Mouse (Mus musculus) embryonic fibroblast, embryonic 13.5 days (primary cell): ENCODE measurements around the gene Capn1. TPM values are rescaled to one million over a fixed set of nuclear protein-coding genes. Genes with fewer than 3 reads are reported as not detected.

ENCODE experiments used
- H3K27ac ChIP-seq: 2 replicates; pipeline ENCODE4 v1.5.1; 2012; ENCODE audit warnings: low read length, control low read depth, inconsistent platforms; ENCODE audit not compliant: insufficient read depth
- H3K4me1 ChIP-seq: 2 replicates; pipeline ENCODE4 v1.6.1; 2011; ENCODE audit warnings: low read length; ENCODE audit not compliant: control insufficient read depth, insufficient read depth
- H3K4me3 ChIP-seq: 2 replicates; pipeline ENCODE4 v1.5.1; 2011; ENCODE audit warnings: mild to moderate bottlenecking, control low read depth, low read length; ENCODE audit not compliant: insufficient read depth
- CTCF ChIP-seq: IDR thresholded peaks from 2 replicates; pipeline ENCODE4 v1.5.1; 2011; ENCODE audit warnings: mild to moderate bottlenecking, control low read depth, low read length, moderate library complexity, borderline replicate concordance; ENCODE audit not compliant: insufficient read depth
- POLR2A ChIP-seq: IDR thresholded peaks from 2 replicates; pipeline ENCODE4 v1.6.1; 2011; ENCODE audit warnings: low read depth, mild to moderate bottlenecking, control low read depth, low read length, moderate library complexity
- polyA plus RNA-seq: library from polyadenylated mRNA; stranded (reverse); fragments of >200 nt; gene quantifications from 2 replicates; pipeline ENCODE4 v1.2.4, GENCODE M21; 2011; ENCODE audit warnings: low read depth; ENCODE audit not compliant: missing spikeins, insufficient read length

The Capn1 gene
- polyA plus RNA-seq, 1 experiment = 46.5 TPM

- TF ChIP-seq POLR2A (no peak), CTCF (no peak)
- Histone ChIP-seq H3K4me3 (no peak overlapping the region), H3K27ac (peak overlapping the region; percentile 19; the same call in 1 of the 2 replicates), H3K4me1 (peaks cover 10% of the 10 kb centered on the region)
Measured at GRCm38 (mm10) chr19:5992012-5992411, 23.7 kb downstream of the Capn1 start.

GRCm38 (mm10) chr19:5991467-5991866 lies 24.2 kb downstream of the Capn1 start:
- TF ChIP-seq CTCF (no peak), POLR2A (no peak)
- Histone ChIP-seq H3K4me1 (peaks cover 10% of the 10 kb centered on the region), H3K27ac (peak overlapping the region; percentile 19; the same call in 1 of the 2 replicates), H3K4me3 (no peak overlapping the region)

- H3K4me1 ChIP-seq = peaks cover 10% of the 10 kb centered on the region
- TF ChIP-seq CTCF = no peak
- TF ChIP-seq POLR2A = no peak
- no peak overlapping the region for H3K27ac ChIP-seq
- H3K4me3 ChIP-seq = no peak overlapping the region
Measured at GRCm38 (mm10) chr19:5990921-5991320, 24.8 kb downstream of the Capn1 start.

GRCm38 (mm10) chr19:5990033-5990432 lies 25.7 kb downstream of the Capn1 start:
- TF ChIP-seq POLR2A (no peak), CTCF (no peak)
- peak overlapping the region; percentile 30; the same call in 1 of the 2 replicates for H3K27ac ChIP-seq
- H3K4me3 ChIP-seq = no peak overlapping the region

GRCm38 (mm10) chr19:5989585-5989984 lies 26.1 kb downstream of the Capn1 start:
- Histone ChIP-seq H3K4me1 (peaks cover 10% of the 10 kb centered on the region), H3K27ac (peak overlapping the region; percentile 30; the same call in 1 of the 2 replicates), H3K4me3 (no peak overlapping the region)
- TF ChIP-seq CTCF (no peak), POLR2A (no peak)

More at GRCm38 (mm10) chr19:5990033-5990432, 25.7 kb downstream of the Capn1 start:
- H3K4me1 ChIP-seq = peaks cover 10% of the 10 kb centered on the region

GRCm38 (mm10) chr19:5988815-5989452 lies 26.8 kb downstream of the Capn1 start:
- Histone ChIP-seq H3K4me3 (no peak overlapping the region), H3K4me1 (peaks cover 10% of the 10 kb centered on the region), H3K27ac (peak overlapping the region; percentile 30; the same call in 1 of the 2 replicates)
- TF ChIP-seq CTCF = no peak
- peak; percentile 36; the same call in 1 of the 2 replicates for TF ChIP-seq POLR2A

GRCm38 (mm10) chr19:5988027-5988814 lies 27.5 kb downstream of the Capn1 start:
- no peak for TF ChIP-seq POLR2A
- TF ChIP-seq CTCF = no peak
- Histone ChIP-seq H3K4me1 (peaks cover 10% of the 10 kb centered on the region), H3K27ac (peak overlapping the region; percentile 60; the same call in 1 of the 2 replicates), H3K4me3 (no peak overlapping the region)

GRCm38 (mm10) chr19:5986043-5986442 lies 29.7 kb downstream of the Capn1 start, which contains the start of gene Slc22a20:
Slc22a20 (minus strand) TSS chr19:5986143.
- Histone ChIP-seq H3K27ac (no peak within 1 kb of the TSS), H3K4me3 (no peak within 1 kb of the TSS), H3K4me1 (peaks cover 5% of the 10 kb centered on the region; the same call in 1 of the 2 replicates)
- TF ChIP-seq POLR2A (no peak), CTCF (no peak)

GRCm38 (mm10) chr19:5980477-5980876 lies 35.2 kb downstream of the Capn1 start:
- no peak for TF ChIP-seq POLR2A
- TF ChIP-seq CTCF = no peak
- H3K27ac ChIP-seq = no peak overlapping the region
- H3K4me3 ChIP-seq = no peak overlapping the region
- H3K4me1 ChIP-seq = no peaks in the 10 kb centered on the region

- no peaks in the 10 kb centered on the region for H3K4me1 ChIP-seq
- no peak overlapping the region for H3K4me3 ChIP-seq
- H3K27ac ChIP-seq = no peak overlapping the region
- TF ChIP-seq CTCF (no peak), POLR2A (no peak)
Measured at GRCm38 (mm10) chr19:5977717-5978116, 38.0 kb downstream of the Capn1 start.
